Mouse (Mus musculus) kidney, postnatal 36 days (tissue): ENCODE results near the gene Mmp2.
"Not testable (repeated sequence)": the region's sequence is repeated elsewhere in the genome, so short reads cannot be mapped to it uniquely, and the experiment has no call there.

Experiments used
- DNase-seq, 2 experiments: peaks; one replicate each; pipeline ENCODE4 v3.0.0; 2021 to 2022; ENCODE audit warnings: mixed read lengths in 2 of 2

The Mmp2 gene

DNA sequence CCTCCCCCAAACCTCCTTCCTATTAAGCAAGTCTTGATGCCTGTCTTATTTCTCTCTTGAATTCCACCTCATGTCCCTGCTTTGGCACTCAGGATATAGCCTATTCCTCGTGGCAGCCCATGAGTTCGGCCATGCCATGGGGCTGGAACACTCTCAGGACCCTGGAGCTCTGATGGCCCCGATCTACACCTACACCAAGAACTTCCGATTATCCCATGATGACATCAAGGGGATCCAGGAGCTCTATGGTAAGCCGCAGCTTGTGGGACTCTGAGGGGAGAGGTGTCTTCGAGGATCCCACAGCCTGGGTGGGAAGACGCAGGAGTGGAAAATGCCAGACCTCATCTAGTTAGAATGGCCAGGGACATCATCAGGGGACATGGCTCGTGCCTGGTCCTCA lies 12.1 kb downstream of the Mmp2 start:
- no peak for DNase-seq

GRCm38 (mm10) chr8:92839876-92840275 lies 12.8 kb downstream of the Mmp2 start:
- DNase-seq: peak in 1 of 2 experiments; percentile 11

DNA sequence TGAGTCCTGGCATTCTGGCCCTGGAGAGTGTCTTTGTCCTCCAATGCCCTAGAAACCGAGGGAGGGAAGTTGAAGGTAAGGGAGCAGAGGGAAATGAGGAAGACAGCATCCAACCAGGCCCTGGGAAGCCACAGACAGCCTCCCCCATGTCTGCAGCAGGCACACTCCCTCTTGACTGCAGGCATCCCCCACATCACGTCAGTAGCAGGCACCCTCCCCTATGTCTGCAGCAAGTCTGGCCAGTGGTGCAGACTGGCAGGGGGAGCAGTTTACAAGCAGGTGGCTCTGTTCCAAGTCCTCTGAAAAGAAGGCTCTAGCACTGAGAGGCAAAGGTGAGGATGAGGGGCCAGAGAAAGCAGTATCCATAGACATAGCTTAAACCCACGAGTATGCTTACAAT lies 19.6 kb downstream of the Mmp2 start:
- DNase-seq: no peak

- DNase-seq: peak; percentile 16 to 19
Measured at GRCm38 (mm10) chr8:92847299-92847698, 20.2 kb downstream of the Mmp2 start.

GRCm38 (mm10) chr8:92849261-92849660 lies 22.2 kb downstream of the Mmp2 start:
- DNase-seq: peak in 1 of 2 experiments; percentile 20

DNA sequence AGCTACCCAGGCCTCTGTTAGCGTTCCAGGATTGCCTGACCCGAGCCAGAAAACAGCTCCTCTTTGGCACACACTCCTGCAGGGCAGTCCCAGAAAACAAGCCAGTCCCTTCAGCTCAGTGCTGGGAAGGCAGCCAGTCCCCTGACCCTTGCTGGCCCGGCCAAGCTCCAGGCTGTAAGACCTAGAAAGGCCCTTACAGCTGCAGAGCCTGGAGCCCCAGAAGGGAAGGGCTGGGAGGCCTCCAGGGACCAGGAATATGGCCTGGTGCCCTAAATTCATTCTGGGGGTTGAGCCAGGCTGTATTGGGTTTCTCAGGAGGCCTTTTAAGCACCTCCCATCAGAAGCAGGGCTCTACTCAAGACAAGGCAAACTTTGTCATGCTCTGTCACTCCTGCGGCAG lies 23.1 kb downstream of the Mmp2 start:
- DNase-seq: peak; percentile 78 to 83

GRCm38 (mm10) chr8:92851381-92851780 lies 24.3 kb downstream of the Mmp2 start:
- DNase-seq: no peak

DNA sequence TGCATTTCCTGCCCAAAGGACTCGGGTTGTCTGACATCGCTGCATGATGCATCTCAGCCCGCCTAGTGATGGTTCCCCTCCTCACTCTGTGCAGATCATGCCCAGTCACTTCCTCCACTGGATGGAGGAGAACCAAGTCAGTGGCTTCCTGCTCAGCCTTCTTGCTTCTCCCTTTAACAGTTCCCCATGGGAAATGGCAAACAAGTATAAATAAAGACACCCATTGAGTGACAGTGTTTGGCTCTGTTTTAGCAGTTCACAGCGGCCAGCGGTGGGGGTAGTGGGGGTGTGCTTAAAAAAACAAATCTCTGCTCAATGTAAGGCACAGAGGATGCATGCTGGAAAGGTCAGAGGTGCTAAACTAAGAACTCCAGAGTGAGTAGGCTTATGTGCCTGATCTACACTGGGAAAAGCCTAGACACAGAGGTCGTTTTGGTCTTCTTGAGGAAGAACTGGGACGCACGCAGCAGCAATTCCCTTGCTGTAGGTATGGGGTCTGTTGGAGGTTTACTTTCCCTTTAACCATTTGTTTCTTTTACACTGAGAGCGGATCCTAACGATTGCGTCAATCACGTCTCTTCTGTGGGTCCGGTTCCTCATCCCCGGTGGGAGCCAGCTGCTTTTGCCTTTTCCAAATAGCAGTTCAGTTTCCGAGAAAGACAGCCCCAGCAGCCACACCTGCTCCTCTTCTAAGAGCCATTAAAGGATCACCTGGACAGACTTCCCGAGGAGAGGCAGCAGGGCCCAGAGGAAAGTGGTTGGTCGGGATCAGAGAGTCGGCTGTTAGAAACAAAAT lies 26.3 kb downstream of the Mmp2 start:
- DNase-seq: no peak

- DNase-seq: no peak
Measured at GRCm38 (mm10) chr8:92854673-92855072, 27.6 kb downstream of the Mmp2 start.

- DNase-seq: peak; percentile 56 to 86
Measured at GRCm38 (mm10) chr8:92855171-92855894, 28.2 kb downstream of the Mmp2 start, which contains the start of gene Lpcat2. Lpcat2 (plus strand) TSS chr8:92855339.

DNA sequence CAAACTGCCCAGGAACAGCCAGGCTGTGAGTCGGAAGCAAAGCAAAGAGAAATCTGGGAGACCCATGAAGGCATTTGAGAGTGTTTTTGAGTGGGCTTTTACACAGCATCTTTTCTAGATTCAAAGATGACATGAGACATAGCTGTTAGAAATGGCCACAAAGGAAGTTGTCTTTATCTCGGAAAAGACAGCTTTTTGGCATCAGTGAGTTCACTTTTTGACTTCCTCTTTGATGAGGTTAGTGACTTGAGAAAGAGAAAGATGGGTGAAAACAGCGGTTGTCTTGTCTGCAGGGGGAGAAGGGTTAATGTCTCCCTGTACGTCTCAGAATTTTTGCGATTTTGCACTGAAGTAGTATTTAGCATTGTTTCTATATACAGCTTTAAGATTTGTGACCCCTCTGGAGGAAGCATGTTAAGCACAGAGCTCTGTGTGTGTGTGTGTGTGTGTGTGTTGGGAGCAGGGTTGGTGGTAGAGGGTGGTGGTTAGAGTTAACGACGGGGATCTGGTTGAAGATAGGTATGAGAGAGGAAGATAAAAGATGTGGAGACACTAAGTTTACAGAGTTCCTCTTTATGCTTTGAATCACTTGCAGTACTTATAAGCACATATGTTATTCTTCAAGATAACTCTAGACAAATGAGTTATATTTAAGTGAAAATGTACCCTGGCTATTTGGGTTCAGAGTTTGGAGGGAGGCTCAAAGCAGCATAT lies 29.3 kb downstream of the Mmp2 start:
- no peak for DNase-seq

GRCm38 (mm10) chr8:92858475-92859182 lies 31.5 kb downstream of the Mmp2 start:
- DNase-seq: no peak

DNA sequence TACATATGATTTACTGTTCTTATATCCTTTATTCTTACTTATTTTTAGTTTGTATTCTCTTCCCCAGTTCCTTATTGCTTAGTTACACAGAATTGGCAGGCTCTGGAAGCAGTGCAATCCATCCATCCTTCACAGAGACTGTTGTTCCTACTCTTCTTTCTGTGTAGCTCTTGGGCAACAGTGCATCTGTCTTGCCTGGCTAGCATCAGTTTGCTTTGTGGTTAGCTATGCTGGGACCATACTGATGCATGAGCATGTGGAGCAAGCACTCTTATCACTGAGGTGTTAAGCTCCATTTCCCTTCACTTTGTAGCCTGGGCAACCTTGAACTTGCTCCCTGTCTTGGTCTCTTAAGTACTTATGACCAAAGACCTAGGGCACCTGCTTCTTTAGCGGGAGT lies 34.9 kb downstream of the Mmp2 start:
- DNase-seq: no peak

- no peak for DNase-seq
Measured at GRCm38 (mm10) chr8:92870281-92870680, 43.2 kb downstream of the Mmp2 start.

DNA sequence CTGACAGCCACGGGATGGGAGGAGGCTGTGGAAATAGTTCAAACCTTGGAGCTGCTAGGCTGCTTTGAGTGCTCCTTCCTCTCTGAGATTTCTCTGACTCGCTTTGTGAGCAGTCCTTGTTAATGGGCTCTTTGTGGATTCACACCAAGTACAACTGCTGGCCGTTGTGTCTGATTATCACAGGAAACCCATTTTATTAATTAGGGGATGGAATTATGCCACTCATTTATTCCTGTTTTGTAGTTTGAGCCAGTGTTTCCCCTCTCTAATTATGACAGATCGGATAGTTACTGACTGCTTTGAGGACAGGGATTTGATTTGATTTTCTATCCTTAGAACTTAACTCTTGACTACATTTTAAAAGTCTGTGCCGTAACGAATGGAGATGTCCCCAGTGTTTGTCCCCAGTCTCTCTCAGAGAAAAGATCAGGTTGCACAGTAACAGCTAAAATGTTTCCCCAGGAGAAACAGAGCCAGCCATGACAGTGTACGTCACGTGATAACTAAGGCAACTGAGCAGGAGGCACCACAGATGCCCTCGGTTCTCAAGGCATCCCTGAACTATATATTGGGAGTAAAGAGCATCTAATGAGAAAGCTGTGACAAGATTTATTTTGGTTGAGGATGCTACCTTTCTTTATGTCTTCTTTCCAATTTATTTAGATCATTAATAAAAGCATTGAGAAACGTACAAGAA lies 45.1 kb downstream of the Mmp2 start:
- no peak for DNase-seq

DNA sequence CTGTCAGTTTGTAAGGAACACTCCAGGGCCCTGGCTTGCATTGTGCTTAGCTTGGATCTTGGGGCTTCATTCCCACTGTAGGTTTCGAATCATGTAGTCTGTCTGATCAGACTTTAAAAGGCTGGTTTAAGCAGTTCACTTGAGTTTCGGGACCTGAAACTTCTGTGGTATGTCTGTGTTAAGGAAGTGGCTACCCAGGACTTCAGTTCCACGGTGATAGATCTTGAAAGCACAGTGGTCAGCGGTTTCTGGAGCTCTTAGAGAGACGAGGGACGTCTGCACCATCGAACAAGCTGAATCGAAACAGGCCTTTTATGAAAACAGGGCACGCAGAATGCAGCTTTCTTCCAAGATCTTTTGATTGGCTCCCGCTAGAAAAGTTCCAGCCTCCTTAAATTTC lies 48.7 kb downstream of the Mmp2 start:
- no peak for DNase-seq

DNA sequence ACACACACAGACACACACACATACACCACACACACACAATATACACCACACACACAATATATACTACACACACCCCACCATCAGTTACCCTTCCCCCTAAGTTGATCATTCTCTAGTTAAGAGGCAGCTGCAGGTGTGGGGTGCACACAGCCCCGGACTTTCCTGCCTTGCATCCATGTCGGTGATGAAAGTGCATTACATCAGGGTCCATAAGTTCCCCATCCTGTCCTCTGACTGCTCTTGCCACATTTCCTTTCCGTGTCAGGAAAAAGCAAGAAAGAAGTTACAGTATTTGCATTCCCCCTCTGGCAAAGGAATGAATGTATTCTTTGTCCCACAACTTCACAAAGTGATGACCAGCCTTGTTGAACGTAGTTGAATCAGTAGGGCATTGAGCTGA lies 54.2 kb downstream of the Mmp2 start:
- no peak for DNase-seq

DNA sequence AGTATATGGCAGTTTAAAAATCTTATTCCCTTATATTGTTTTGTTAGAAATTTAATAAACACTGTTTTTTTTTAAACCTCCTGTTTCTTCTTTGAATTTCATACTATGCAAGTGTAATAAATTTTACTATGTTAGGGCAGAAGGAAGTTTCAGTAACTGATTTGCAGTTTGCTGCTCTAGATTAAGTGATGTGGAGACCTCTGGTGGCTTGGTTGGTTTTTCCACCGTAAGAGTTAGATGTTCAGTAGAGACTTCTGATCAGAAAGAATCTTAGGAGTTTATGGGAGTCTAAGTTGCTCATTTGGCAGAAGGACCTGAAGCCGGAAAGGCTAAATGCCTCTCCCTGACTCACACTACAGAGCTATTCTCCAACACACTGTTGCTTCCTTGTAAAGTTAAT lies 56.7 kb downstream of the Mmp2 start:
- DNase-seq: peak in 1 of 2 experiments; percentile 47

DNA sequence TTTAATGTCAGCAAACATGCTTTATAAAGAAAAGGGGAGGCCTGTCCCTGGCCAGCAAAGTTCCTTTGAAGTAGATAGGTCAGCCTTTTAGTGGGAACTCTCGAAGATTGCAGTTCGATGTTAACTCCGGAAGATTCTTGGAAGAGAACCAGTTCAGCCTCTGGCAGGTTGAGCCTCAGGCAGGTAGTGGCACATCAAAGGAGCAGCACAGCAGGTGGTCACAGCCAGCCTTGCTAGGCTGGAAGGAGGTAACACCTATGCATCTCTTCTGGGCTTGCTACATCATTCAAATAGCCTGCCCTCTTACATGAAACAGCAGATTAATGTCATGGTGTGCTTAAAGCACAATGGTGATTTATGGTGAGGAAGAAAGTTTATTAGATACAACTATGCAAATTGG lies 65.1 kb downstream of the Mmp2 start:
- not testable (repeated sequence) for DNase-seq

GRCm38 (mm10) chr8:92893870-92894269 lies 66.8 kb downstream of the Mmp2 start:
- no peak for DNase-seq

DNA sequence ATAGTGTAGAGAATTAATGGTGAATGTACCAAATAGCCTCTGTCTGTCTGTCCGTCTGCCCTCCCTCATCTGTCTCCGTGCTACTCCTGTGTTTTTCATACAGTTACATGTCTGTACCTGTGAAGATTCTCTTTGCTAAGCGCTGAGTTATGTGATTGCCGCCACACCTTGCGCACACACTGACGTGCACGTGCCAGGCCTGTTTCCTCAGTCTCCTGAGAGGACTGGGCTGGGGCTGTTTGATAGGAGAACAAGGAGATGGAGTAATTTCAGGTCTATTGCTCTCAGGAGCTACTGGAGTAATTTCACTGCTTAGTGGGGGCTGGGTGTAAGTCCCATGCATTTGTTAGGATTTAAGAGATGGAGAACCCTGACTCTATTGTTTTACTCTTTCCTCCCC lies 68.0 kb downstream of the Mmp2 start:
- DNase-seq: no peak

DNA sequence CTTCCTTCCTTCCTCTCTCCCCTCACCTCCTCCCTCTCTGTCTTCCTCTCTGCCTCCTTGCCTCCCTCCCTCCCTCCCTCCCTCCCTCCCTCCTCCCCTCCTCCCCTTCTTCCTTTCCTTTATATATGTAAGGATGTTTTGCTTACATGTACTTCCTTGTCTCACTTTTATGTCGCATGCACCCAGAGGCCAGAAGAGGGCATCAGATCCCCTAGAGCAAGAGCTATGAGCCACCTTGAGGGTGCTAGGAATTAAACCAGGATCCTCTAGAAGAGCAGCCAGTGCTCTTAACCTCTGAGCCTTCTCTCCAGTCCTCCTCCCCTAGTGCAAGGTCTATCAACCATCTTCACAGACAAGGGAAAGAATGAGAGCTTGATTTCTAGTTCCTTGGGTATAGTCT lies 69.0 kb downstream of the Mmp2 start:
- DNase-seq: no peak
